ENCODE assay signal across 8 mouse cellular contexts in the genomic region with DNA sequence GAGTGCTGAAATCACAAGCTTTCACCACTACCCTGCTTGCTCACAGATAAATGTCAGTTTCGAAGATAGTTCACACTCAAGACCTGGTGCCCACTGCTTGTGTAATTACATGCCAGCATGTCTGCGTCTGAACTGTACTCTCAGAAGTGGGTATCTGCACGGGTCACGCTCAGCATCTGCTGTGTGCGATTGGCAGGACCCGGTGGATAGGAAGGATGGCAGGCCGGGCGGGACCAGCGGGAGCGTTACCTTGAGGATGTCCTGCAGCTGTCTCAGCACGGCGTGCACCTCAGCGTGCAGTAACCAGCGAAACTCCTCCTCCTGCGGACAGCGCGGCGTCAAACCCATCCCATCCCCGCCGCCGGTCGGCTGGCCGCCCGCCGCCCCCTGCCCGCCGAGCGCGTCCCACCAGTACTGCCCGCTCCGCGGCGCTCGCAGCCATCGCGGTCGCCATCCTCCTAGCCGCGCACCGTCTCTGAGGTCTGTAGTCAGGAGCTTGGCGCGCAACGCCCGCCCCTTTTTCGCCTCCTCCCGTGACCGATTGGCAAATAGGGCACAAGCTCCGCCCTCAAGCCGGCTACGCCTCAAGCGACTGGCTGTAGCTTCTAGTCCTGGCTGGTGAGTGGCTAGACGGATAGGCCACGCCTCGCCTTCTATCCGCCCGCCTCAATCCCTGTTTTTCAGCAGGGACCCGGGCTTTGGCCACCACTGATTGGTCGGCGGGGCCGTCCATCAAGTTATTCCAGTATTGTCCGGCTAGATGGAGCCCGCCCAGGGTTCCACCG. TPM values are rescaled to one million over a fixed set of nuclear protein-coding genes. Genes with fewer than 3 reads are reported as not detected.
DNase-seq lines count a peak whose midpoint lies in the region; ATAC-seq and TF ChIP-seq lines count a peak whose summit lies in the region.

A gene (minus strand): TSS at position 500 of the 785 bp plus-strand sequence.

- peak within 1 kb of the TSS; percentile 70 for H3K4me3 ChIP-seq in embryonic facial prominence, embryonic 13.5 days
- peak within 1 kb of the TSS; percentile 83 for H3K4me3 ChIP-seq in kidney, adult 2 months (ENCODE audit: insufficient read depth, low read depth, low read length)
- H3K4me3 ChIP-seq in limb, embryonic 12.5 days (replicated peaks) = peak within 1 kb of the TSS; percentile 70
- H3K4me3 ChIP-seq in midbrain, embryonic 15.5 days = peak within 1 kb of the TSS; percentile 72
- peak within 1 kb of the TSS; percentile 73 for H3K4me3 ChIP-seq in spleen, adult 2 months (ENCODE audit: extremely low read depth, insufficient read depth, insufficient read length)

- peak within 1 kb of the TSS; percentile 39; the same call in 1 of the 2 replicates for H3K27ac ChIP-seq in embryonic facial prominence, embryonic 13.5 days
- peak within 1 kb of the TSS; percentile 75 for H3K27ac ChIP-seq in kidney, adult 2 months (ENCODE audit: insufficient read depth, low read depth, low read length)
- H3K27ac ChIP-seq in limb, embryonic 12.5 days = peak within 1 kb of the TSS; percentile 42; the same call in 1 of the 2 replicates
- peak within 1 kb of the TSS; percentile 86 for H3K27ac ChIP-seq in midbrain, embryonic 15.5 days
- H3K27ac ChIP-seq in spleen, adult 2 months (ENCODE audit: insufficient read depth, low read length) = peak within 1 kb of the TSS; percentile 61

- H3K36me3 ChIP-seq in embryonic facial prominence, embryonic 13.5 days = peaks cover 57% of the 10 kb centered on the region
- H3K36me3 ChIP-seq in kidney, adult 2 months (ENCODE audit: control insufficient read depth, insufficient read depth, low read length) = no peaks in the 10 kb centered on the region
- peaks cover 63% of the 10 kb centered on the region for H3K36me3 ChIP-seq in limb, embryonic 12.5 days
- peaks cover 30% of the 10 kb centered on the region for H3K36me3 ChIP-seq in midbrain, embryonic 15.5 days (replicated peaks)
- peaks cover 10% of the 10 kb centered on the region for H3K36me3 ChIP-seq in spleen, adult 2 months (ENCODE audit: control insufficient read depth, insufficient read depth, low read length)

- peak; percentile 25; the same call in 1 of the 2 replicates for TF ChIP-seq CTCF in kidney, adult 2 months (conservative IDR thresholded peaks at IDR 0.05; ENCODE audit: insufficient read depth, insufficient read length, low read depth, low read length)
- TF ChIP-seq CTCF in spleen, adult 2 months (IDR thresholded peaks at IDR 0.05; ENCODE audit: extremely low read depth, insufficient read depth, insufficient read length, insufficient replicate concordance) = no peak

- peak; percentile 99 for ATAC-seq in embryonic facial prominence, embryonic 13.5 days (ENCODE audit: insufficient number of reproducible peaks, insufficient read depth, low FRiP score, low TSS enrichment, low read depth)
- ATAC-seq in limb, embryonic 12.5 days (ENCODE audit: insufficient number of reproducible peaks, insufficient read depth, low FRiP score, low TSS enrichment, low read depth) = peak; percentile 97
- ATAC-seq in midbrain, embryonic 15.5 days (replicated peaks) = peak; percentile 99

- peak; percentile 74 for TF ChIP-seq POLR2A in kidney, adult 2 months (IDR thresholded peaks at IDR 0.05; ENCODE audit: low read depth, low read length)
- peak; percentile 45 for TF ChIP-seq POLR2A in spleen, adult 2 months (IDR thresholded peaks at IDR 0.05; ENCODE audit: low read depth, low read length)

- DNase-seq in 3134 (ENCODE audit: extremely low read depth, insufficient read length, low spot score) = peak; percentile 99
- DNase-seq in adrenal gland, postnatal 36 days = peak; percentile 97 to 98
- DNase-seq in heart, adult 18-20 months = peak; percentile 98 to 99
- DNase-seq in kidney, adult 2 months = peak; percentile 100
- DNase-seq in spleen, adult 2 months (ENCODE audit: low read depth in 1 of 2, low spot score in 2 of 2) = peak; percentile 88 to 96

- no peaks in the 10 kb centered on the region for H3K9me3 ChIP-seq in embryonic facial prominence, embryonic 13.5 days
- no peaks in the 10 kb centered on the region for H3K9me3 ChIP-seq in limb, embryonic 12.5 days
- H3K9me3 ChIP-seq in midbrain, embryonic 15.5 days = no peaks in the 10 kb centered on the region

- H3K9ac ChIP-seq in embryonic facial prominence, embryonic 13.5 days = peak within 1 kb of the TSS; percentile 81
- H3K9ac ChIP-seq in limb, embryonic 12.5 days (replicated peaks) = peak within 1 kb of the TSS; percentile 72
- H3K9ac ChIP-seq in midbrain, embryonic 15.5 days = peak within 1 kb of the TSS; percentile 70

- WGBS in embryonic facial prominence, embryonic 13.5 days = under 1% methylated on average over 61 of the region's 63 CpGs
- WGBS in kidney, adult 2 months = under 1% methylated on average over 63 of the region's 63 CpGs
- WGBS in limb, embryonic 12.5 days = under 1% methylated on average over 63 of the region's 63 CpGs
- under 1% methylated on average over 62 of the region's 63 CpGs for WGBS in midbrain, embryonic 15.5 days
- 1% methylated on average over 63 of the region's 63 CpGs for WGBS in spleen, adult 2 months

- no peaks in the 10 kb centered on the region for H3K27me3 ChIP-seq in embryonic facial prominence, embryonic 13.5 days
- H3K27me3 ChIP-seq in kidney, adult 2 months (replicated peaks; ENCODE audit: control insufficient read depth, insufficient read depth, low read length) = no peaks in the 10 kb centered on the region
- no peaks in the 10 kb centered on the region for H3K27me3 ChIP-seq in limb, embryonic 12.5 days
- H3K27me3 ChIP-seq in midbrain, embryonic 15.5 days (replicated peaks) = no peaks in the 10 kb centered on the region
- H3K27me3 ChIP-seq in spleen, adult 2 months (ENCODE audit: control insufficient read depth, insufficient read depth, low read length) = no peaks in the 10 kb centered on the region

- H3K4me2 ChIP-seq in embryonic facial prominence, embryonic 13.5 days = peak within 1 kb of the TSS; percentile 83
- H3K4me2 ChIP-seq in limb, embryonic 12.5 days = peak within 1 kb of the TSS; percentile 84
- H3K4me2 ChIP-seq in midbrain, embryonic 15.5 days = peak within 1 kb of the TSS; percentile 55

- peaks cover 14% of the 10 kb centered on the region for H3K4me1 ChIP-seq in embryonic facial prominence, embryonic 13.5 days
- H3K4me1 ChIP-seq in kidney, adult 2 months (ENCODE audit: control insufficient read depth, insufficient read depth, low read length) = peaks cover 10% of the 10 kb centered on the region
- H3K4me1 ChIP-seq in limb, embryonic 12.5 days (replicated peaks) = peaks cover 10% of the 10 kb centered on the region
- peaks cover 13% of the 10 kb centered on the region for H3K4me1 ChIP-seq in midbrain, embryonic 15.5 days
- peaks cover 16% of the 10 kb centered on the region for H3K4me1 ChIP-seq in spleen, adult 2 months (ENCODE audit: control insufficient read depth, insufficient read depth, insufficient read length)

RNA-seq across cellular contexts. Expression of the gene that starts here (rescaled TPM):
- total RNA-seq in adrenal gland, postnatal 36 days (2021) = 10 to 100 TPM; 21.2 to 21.6 TPM
- 59.2 and 65.8 TPM in 2 replicates for polyA plus RNA-seq in embryonic facial prominence, embryonic 13.5 days (2015; fragmentation: Nextera tagmentation; extraction: Ambion mirVana)
- 10 to 100 TPM; 14.0 to 18.8 TPM for total RNA-seq in heart, adult 18-20 months (2021)
- 251 and 286 TPM in 2 replicates for polyA plus RNA-seq in kidney, adult 2 months (2012; rRNA removed)
- 71.5 and 74.3 TPM in 2 replicates for polyA plus RNA-seq in limb, embryonic 12.5 days (2016; fragmentation: Nextera tagmentation; extraction: Ambion mirVana)
- polyA plus RNA-seq in midbrain, embryonic 15.5 days (2015; fragmentation: Nextera tagmentation; extraction: Ambion mirVana) = 157 TPM in 2 replicates
- 229 and 300 TPM in 2 replicates for polyA plus RNA-seq in spleen, adult 2 months (2012; rRNA removed)

Comparison
In these comparisons a context has a peak if more than half of its experiments do, and no peak if none do; other contexts are left out.
1. Peak in every context shown above with its lines: DNase-seq, ATAC-seq, H3K4me3 ChIP-seq and H3K27ac ChIP-seq.